Mouse (Mus musculus): Measurements from ENCODE around the gene Prkra.

- TF ChIP-seq CTCF (conservative IDR thresholded peaks at IDR 0.05; ENCODE audit: low read length) (no peak), NANOG (IDR thresholded peaks at IDR 0.05; ENCODE audit: borderline replicate concordance, low read length) (no peak)
These were observed 17.5 kb downstream of the Prkra start for GRCm38 (mm10) chr2:76630293-76630692.
